Mouse (Mus musculus) MEL-GATA-1-ER (cell line): ENCODE results near the gene Mrgprh.
A peak's percentile ranks its signal among the peaks of the same experiment; 100 is the strongest.
"Not testable (repeated sequence)": the region's sequence is repeated elsewhere in the genome, so short reads cannot be mapped to it uniquely, and the experiment has no call there.

Experiments
- DNase-seq: peaks from one replicate; pipeline ENCODE4 v3.0.0-alpha.2; 2012; ENCODE audit warnings: low read depth; ENCODE audit errors: extremely low read depth

The Mrgprh gene

DNA sequence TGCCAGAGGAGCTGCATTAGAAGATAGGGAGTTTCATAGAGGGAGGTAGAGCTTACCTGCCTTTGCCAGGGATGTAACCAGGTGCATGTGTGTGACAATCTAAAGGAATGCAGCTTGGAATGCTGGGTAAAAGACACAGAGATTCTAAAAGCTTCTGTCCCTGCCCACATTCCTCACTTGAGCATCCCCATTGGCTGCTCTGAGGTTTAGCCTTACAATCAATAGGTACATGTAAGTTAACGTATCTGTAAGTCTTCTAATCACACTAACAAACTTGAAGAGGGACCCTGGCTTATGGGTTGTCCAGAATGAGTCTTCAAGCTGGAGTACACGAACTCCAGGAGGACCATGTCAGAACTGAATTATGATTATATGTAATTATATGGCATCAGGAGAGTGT is 7.8 kb upstream of the Mrgprh start, which contains the start of gene Mas1:
Gene Mas1, minus strand, starts transcription at position 101 of the 400 bp plus-strand sequence.
- DNase-seq = no peak

DNA sequence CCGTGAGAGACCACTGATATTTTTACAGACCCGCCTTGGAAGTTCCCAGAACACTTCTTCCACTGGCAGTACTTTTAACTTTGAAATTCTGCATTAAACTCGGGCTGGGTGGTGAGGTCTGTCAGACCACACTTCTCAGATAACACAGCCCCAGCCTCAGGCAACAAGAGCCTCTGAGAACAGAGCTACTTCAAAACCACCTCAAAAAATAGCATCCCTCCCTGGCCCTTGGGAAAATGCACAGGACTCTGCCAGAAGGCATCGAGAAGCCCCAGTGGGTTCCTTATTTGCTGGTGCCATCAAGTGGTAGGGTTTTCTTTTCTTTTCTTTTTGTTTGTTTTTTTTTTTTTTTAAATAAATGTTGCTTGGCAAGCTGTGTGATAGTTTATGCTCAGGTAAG is 7.2 kb upstream of the Mrgprh start:
- no peak for DNase-seq

DNA sequence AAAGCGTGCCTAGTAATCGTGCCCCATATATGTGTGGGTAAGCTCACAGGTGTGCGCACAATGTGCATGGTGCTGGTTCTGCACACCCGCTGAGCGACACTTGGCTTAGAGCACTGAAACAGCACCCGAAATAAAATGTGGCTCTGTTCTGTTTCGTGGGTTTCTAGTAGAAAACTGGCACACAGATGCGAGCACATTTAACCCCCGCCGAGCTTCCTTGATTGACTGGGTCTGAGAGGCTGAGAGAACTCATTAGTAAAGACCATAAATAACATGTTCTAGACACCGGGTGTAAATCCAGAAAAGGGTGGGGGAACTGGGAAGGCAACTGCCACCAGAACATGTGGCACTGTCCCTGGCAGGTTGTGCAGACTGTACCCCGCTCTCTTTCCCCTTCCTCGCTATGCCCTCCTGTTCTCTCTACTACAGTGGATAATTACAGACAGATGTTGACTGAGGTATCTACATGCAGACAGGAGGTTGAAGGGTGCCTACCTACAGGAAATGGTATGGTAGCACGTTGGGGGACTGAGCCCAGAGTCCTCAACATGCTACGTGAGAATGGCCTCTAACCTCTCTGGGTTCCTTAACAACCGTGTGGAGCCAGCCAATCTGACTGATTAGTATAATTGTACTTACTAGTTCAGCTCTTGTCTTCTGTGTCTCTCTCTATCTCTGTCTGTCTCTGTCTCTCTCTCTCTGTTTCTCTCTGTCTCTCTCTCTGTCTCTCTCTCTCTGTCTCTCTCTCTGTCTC is 3.4 kb upstream of the Mrgprh start:
- no peak for DNase-seq

DNA sequence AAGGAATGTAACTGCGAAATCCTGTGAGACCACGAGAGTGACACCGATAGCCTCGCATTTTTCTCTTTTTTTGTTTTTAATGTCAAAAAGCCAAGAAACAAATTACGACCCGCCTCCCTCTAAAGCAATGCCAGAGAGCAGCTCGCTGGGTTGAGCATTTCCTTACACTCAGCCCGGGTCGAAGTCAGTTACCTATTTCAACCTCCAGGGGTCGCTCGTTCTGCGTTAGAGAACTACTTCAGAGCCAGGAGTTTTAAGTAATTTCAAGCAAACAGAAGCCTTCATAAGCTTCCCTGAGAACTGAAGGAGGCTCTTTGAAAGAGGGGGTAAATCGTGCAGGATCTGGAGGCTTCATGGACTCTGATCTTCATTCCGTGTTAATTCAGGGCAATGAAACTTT is 4.3 kb downstream of the Mrgprh start:
- peak; percentile 64 for DNase-seq

DNA sequence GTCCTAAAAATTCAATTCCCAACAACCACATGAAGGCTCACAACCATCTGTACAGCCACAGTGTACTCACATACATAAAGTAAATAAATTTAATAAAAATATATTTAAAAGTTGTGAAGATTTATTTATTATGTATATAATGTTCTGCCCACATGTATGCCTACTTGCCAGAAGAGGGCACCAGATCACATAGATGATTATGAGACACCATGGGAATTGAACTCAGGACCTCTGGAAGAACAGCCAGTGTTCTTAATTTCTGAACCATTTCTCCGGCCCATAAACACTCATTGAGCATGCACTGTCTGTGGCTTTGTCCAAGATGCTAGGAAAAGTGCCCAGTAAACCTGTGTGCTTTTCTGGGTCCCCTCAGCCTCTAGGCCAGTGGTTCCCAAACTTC is 5.4 kb downstream of the Mrgprh start:
- DNase-seq = no peak

DNA sequence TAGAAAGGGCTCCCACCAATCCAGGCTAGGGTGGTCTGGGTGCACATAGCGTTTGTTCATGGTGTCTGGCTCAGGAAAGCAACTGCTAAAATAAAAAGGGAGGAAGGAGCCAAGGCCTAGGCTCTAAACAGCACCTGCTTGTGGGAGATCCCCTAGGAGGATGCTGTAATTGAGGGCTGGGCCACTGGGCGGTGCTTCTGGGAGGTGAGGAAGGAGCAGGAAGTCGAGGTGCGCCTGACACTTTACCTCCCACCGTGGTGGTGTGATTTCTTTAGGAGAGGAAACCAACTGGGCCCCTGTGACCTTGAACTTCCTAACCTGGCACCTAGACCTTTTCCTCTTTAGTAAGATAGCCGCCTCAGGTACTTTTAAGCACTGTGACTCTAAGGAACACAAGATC is 10.8 kb downstream of the Mrgprh start:
- DNase-seq = no peak

DNA sequence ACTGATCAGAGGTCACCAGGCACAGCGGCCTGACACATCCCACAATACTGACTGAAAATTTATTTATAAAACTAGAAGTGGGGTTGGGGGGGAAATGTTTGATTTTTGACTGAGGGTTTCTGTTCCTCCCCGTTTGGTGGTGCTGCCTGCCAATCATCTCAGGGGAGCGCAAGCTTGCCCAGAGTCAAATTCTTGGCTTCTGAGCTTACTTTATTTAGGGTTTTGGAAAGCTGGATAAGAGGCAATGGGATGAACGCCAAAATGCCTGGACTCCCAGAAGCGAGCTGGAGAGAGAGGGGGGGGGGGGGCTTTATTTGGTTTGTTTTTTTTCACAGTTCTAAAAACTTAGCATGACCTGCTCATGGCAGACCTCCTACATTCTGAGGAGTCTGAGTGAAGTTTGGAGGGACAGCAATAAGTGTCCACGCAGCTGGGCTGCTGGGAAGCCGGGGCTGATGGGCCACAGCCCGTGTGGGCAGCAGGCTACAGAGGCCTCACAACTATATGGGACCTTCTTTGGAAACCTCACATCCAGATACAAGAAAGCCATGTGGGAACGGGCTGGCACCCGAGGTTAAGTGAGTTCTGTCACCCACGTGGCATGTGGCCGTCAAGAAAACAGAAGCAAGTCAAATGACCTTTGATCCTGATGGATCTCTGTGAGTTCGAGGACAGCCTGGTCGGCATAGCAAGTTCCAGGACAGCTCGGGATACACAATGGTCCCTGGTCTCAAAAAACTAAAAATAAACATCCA is 11.4 kb downstream of the Mrgprh start:
- DNase-seq = no peak

DNA sequence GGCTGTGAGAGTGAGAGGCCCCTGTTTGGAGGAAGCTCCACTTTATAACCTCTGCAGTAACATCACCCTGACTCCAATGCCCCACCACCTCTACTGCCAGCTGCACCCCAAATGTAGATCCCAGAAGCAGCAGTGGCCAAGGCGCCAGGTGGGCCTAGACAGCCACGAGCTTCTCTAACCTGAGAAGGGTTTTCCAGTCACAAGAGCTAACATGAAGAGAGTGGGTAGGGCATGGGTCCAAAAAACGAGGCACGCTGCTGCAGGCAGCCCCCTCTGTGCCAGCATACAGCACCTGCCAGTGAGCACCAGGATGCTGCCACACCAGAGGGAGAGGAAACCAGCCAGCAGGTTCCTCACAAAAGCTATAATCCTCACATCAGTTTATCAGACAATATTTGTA is 15.2 kb downstream of the Mrgprh start:
- no peak for DNase-seq

DNA sequence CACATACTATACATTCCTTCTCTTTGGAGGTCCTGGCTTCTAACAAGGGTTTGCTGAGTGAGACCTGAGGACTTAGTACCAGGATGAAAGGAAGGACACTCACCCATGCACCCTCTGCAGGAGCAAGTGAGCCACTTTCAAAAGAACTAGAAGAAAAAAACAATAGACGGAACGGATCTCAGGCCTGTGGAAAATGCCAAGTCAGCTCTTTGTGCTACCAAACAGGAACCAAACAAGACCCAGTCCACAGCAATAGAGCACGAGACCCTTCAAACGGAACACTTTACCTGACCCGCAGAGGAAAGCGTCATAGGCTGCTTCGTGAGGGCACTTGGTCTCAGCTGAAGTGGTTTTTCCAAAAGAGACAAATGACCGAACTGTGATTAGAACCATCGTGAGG is 16.2 kb downstream of the Mrgprh start:
- DNase-seq = no peak

DNA sequence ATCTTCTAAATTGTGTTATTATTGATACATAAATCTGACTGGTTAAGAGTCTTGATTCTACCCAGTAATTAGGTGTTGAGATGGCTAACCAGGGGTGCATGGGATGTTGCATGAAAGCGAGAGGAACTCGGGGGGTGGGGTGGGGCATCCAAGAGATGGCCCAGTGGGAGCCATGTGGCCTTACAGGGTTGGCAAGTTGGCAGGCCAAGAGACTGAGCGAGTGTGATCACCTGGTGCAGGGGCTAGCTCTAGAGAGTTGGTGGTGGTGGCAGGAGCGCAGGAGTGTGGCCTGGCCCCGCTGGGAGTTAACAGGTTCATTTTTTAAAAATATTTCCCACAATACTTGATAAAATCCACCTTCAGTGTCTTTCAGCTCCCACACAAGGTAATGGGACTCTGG is 21.8 kb downstream of the Mrgprh start:
- DNase-seq = no peak

DNA sequence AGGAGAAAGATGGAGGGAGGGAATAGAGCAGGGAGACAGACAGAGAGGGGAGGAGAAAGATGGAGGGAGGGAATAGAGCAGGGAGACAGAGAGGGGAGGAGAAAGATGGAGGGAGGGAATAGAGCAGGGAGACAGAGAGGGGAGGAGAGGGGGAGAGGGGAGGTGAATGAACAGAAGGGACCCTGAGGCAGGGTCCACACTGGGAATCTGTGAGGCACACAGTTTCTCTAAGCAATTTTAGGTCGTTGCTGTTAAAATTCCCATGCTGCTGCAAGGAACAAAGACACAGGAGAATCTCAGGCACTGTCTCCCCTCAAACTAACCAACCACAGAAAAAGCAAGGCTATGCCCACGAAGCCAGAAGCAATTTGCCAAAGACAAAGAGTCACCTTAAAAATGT is 22.8 kb downstream of the Mrgprh start:
- DNase-seq = not testable (repeated sequence)

DNA sequence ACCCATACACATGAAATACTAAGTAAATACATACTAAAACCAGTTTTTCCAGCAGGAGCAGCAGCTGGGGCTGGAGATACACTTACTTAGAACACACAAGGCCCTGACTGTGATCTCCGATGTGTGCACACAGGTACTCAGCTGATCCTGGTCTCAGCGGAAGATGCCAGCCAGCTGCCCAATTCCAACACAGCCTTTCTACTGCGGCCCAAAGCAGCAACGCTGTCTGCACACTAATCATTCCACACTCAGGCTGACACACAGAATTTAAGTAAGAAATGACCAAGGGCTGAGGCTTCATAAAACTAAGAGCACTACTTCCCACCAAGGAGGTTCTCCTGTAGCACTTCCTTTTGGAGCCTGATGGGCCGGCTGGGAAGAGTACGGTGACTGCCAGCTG is 26.5 kb downstream of the Mrgprh start:
- DNase-seq = no peak

DNA sequence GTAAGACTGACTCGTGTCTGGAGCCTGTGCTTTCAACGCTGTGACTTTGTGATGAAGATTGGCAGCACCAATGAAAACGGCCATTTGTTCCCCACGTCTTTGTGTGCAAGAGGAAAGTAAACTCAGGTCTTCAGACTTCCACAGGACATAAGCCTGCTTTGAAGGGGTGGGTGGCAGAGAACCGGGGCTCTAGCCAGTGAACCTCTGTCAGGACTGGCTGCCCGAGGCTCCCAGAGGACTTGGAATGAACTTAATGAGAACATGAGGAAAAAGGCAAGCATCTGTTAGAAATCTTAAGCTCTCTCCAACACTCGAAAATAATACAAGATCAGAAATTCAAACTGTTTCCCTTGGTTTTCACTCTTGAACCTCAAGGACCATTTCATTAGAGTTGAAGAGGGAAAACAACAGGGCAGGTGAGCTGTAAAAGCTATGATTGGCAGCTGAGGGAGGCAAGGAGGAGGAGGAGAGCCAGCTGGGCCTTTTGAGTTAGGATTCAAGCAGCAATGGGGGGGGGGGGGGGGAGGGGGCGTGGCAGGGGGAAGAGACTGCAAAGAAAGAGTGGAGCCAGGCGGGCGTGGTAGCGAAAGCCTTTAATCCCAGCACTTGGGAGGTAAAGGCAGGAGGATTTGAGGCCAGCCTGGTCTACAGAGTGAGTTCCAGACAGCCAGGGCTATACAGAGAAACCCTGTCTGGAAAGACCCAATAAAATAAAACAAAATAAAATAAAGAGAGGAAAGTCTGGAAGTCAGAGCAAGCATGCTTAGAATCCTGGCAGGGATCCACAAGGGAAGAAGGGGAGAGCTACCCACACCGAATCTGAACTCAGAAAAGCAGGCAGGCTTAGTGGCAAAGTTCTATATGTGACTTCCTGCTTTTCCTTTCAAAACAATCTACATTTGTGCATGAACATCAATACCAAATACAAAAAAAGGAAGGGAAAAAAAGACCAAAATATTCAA is 27.8 kb downstream of the Mrgprh start:
- DNase-seq = no peak

DNA sequence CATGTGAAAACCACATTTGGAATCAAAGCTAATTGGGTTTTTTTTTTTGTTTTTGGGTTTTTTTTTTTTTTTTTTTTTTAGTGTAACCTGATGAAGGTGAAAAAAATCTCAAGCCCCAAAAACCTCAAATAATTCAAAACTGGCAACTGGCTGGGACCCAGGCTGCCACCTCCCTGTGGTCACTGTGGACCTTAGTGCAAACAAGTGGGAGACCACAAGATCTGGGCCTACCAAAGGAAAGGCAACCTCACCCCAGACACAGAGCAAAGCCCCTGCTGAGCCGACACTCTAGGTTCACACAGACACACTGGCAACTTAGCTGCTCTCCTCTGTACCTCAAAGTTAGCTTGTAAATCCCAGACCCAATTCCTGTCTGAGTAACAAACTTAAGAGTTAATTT is 28.5 kb downstream of the Mrgprh start:
- DNase-seq = no peak

DNA sequence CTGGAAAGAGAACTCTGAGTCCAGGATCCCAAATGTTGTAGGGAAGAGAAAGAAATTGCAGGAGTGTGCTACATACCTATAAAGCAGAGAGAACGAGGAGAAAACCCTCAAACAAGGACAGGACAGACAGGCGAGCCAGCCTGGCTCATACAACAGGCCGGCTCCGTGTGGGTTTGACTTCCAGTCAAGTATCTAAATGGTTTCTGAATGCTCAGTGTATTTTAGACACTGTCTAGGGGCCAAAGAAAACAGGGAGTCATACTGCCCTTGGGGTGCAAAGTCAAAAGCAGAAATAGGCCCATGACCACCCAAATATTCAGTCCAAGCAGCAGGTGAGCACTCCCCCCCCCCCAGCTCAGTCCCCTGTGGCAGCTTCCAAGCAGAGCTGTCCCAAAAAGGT is 30.0 kb downstream of the Mrgprh start:
- DNase-seq = no peak

DNA sequence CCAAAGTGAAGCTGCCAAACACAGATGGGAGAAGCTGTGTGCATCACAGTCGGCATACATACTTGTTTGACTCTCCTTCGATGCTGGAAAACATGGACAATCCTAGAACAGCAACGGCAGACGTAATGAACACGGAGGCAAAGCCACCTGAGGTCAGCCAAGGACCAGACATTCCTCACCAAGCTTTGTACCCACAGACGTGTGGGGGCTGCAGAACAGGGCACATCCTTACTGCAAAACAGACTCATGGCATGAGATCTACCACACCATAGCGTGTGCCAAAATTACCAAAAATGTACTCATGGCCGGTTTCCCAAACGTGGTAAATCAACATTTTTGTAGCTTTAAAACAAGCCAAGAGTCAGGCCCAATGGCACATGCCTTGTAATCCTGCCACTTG is 30.6 kb downstream of the Mrgprh start:
- DNase-seq = no peak

DNA sequence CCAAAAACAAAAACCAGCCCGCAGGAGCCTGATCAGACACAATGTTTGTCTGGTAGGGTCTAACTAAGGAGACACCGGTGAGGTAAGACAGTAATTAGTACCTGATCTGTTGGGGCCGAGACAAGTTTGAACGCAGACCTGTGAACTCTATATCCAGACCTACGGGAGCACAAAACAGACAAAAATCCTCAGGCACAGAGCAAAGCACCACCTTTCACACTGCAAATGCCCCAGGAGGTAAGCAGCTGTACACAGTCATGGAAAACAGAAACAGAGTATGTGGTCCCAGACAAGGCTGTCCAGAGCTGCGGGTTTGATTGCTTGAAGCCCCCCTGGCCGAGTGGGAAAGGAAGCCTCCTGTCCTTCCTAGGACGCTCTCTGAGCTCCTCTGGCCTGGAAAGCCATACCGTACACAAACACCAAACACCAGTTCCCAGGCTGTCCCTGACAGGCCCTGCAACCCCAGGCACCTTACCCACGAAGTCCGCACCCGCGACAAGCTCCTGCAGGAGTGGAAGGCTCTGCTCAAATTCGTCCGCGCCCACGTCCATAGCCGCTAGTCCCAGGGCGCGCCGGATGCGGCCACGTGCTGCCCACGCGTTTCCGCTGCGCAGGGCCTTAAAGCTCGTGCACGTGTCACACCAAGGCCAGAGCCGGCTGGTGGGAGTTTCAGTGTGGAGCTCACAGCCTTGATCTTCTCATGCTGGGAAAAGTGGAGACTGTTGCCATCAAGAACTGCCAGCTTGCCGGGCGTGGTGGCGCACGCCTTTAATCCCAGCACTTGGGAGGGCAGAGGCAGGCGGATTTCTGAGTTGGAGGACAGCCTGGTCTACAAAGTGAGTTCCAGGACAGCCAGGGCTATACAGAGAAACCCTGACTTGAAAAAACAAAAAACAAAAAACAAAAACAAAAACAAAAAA is 33.8 kb downstream of the Mrgprh start, which contains the start of gene Pnldc1:
Gene Pnldc1, minus strand, starts transcription at position 870 of the 920 bp plus-strand sequence.
- no peak for DNase-seq

DNA sequence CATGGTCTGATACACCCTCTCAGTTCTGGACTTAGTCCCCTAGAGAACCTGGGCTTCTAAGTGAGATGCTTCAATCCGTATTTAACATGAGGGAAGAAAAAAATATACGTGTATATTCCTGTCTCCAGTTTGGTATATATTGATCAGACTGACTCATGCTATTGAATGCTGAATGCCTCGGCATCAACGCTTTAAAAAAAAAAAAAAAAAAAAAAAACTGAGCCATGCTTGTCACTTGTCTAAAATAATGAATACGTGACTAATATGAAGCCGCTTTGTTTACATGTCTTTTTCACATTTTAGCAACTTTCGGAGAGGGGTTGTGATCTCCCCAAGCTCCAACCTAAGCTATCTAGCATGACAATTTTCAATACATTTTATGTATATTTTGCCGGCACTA is 34.6 kb downstream of the Mrgprh start:
- no peak for DNase-seq

DNA sequence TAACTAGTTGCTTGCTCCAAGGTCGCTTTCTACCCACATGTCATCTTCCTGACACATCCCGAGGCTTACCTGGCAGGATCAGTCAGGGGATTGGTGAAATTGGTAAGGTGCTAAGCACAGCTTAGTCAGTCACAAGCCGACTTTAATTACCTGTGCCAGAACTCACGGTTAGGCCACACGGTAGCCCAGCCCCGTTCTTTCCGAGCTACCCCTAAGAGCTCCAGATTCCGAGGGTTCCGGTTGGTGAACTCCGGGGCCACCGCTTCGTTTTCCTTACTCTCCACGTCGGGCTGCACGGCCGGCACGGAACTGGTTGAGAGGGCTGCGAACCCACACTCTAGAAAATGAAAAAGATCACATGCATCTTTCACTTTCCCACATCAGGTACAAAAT is 39.6 kb downstream of the Mrgprh start, which contains the start of gene Tcp1:
Gene Tcp1, plus strand, starts transcription at position 214 of the 393 bp plus-strand sequence.
- DNase-seq = no peak

DNA sequence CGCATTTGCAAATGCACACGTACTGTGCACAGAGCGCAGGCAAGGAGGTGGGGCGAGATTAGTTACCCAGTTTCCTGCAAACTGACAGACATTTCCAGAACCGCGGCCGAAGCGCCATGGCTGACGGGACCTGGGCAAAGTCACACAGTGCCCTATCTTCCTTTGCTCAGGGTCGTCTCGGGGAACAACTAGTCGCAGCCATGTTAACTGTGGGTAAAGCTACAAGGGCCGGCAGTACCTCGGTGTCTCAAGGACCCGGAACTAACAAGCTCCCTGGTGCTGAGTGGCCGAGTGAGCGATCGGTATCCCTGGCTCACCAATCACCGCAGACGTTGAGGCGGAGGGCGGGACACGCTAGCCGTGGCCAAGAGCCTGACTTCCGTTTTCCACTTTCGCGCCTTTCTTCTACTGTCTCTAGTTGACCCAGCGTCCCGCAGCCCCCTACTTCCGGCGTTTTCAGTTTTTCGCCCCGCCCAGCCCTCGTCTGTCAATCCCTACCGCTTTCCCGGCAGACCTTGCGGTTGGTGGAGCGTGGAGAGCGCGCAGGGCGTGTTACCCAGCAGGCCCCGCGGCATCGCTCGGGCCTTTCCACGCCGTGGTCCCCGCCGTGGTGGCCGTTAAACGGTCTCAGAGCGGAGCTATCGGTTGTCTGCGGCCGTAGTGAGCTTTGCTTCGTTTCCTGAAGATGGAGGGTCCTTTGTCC is 40.2 kb downstream of the Mrgprh start, which contains the start of gene Mrpl18:
Gene Mrpl18, minus strand, starts transcription at position 465 of the 703 bp plus-strand sequence.
- DNase-seq = peak; percentile 99
